Mouse (Mus musculus): Measurements from ENCODE around the gene Anapc16.

The Anapc16 gene

GRCm38 (mm10) chr10:60002673-60003212, at the start of gene Anapc16, which contains the start of gene Ascc1:
Anapc16 (minus strand) TSS chr10:60003135.
Ascc1 (plus strand) TSS chr10:60002805.
- DNase-seq (ENCODE audit: low spot score in 2 of 2): peak; percentile 96 to 97

GRCm38 (mm10) chr10:60050581-60050980, 47.6 kb upstream of the Anapc16 start:
- no peak for DNase-seq (ENCODE audit: low spot score in 2 of 2)

DNA sequence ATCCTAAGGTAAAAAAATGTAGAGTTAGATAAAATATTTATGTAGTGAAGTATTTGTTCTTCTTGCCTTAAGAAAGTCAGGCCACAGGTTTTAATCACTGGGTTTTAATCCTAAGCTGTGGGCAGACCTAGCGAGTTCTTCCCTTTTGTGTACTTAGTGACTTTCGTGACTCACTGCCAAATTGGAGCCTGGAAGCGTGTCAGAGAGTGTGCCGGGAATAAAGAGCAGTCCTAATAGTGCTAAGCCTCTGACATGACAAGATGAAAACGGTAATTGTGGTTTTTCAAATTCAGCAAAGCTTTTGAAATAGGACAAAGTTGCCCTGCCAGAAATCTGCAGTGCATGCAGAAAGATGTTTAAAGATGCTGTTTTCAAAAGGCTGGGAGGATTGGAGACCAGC, 43.8 kb upstream of the Anapc16 start:
- no peak for DNase-seq (ENCODE audit: low spot score in 2 of 2)

DNA sequence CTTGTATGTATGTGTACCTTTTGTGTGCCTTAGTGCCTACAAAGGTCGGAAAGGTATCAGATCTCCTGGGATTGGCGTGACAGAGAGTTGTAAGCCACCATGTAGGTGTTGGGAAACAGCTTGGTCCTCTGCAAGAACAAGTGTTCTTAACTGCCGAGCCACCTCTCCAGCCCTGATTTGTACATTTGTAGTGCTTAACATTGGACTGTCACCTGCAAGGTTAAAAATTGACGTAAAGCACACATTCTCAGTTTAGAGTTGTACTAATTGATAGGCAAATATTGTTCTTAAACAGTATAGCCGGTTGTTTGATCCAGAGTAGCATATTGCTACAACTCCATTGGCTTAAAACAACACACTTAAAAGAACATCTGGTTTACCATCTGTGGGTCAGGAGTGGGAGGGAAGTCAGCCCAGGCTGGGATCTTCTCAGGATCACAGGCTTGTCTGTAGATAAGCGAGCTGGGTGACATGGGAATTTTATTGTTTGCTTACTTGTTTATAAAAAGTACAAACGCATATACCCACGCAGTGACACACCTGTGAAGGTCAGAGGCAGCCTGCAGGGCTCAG, 39.5 kb upstream of the Anapc16 start:
- DNase-seq (ENCODE audit: low spot score in 2 of 2): no peak

DNA sequence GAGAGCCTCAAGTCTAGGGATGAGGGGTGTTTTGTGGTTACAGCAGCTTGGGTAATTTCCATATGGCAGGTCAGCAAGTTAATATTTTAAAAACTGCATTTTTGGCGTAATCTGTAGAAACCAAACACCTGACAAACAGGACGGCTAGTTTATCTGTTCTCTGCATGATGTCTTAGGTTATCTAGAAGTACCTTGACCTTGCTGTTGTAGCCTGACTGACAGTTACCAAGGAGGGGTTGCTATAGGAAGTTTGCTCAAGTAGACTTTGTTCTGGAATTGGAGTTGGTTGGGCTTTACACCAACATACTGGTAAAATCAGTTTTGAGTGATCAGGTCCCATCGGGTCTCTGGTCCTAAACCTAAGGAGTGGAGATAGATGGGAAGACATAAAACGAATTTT, 32.8 kb upstream of the Anapc16 start:
- no peak for DNase-seq (ENCODE audit: low spot score in 2 of 2)

DNA sequence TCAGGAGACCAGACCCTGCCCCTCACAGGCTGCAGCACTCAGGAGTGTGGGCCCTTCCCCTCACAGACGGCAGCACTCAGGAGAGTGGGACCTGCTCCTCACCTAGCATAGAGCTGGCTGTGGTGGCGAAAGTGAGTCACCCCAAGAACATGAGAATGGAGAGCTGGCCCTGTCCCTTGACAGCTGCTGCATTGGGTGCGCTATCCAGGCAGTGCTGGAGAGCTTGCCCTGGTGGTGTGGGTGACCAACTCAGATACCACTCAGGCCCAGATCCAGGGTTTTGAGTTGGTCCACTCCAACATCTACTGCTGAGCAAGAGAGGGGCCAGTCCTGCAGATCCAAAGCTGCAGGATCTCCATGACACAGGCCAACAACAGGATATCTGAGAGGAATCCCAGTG, 31.7 kb upstream of the Anapc16 start:
- DNase-seq (ENCODE audit: low spot score in 2 of 2): no peak

DNA sequence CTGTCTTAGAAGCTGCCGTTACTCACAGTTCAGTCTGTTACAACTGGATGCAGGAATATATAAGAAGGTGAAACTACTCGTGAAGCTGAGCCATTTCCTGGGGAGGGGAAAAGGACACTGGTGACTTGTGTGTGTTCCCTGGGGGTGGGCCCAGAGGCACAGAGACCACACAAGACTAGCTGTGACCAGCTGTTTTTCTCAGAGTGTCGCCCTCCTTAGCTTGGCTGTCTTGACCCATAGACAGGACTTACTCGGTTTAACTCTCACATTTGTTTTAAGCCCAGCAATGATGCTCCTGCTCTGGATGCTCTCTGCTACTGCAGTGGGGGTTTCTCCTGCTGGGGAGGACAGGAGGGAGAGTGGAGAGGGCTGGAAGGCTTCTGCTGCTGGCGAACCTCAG, 30.1 kb upstream of the Anapc16 start:
- no peak for DNase-seq (ENCODE audit: low spot score in 2 of 2)

DNA sequence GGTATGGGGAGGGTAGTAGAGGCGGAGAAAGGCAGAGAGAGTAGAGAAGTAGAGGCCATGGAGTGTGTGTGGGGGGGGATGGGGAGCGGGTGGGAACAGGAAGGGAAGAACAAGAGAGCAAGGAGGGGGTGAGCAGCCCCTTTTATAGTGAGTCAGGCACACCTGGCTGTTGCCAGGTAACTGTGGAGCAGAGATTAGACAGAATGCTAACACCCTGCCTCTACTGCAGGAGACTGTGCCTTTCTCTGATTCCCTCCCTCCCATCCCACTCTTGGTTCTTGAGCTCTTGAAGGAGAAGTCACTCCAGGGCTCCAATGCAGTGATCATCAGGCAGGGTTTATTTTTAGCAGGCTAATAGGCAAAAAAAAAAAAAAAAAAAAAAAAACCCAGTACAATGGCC, 29.7 kb upstream of the Anapc16 start:
- no peak for DNase-seq (ENCODE audit: low spot score in 2 of 2)

GRCm38 (mm10) chr10:60031985-60032384, 29.1 kb upstream of the Anapc16 start:
- no peak for DNase-seq (ENCODE audit: low spot score in 2 of 2)

DNA sequence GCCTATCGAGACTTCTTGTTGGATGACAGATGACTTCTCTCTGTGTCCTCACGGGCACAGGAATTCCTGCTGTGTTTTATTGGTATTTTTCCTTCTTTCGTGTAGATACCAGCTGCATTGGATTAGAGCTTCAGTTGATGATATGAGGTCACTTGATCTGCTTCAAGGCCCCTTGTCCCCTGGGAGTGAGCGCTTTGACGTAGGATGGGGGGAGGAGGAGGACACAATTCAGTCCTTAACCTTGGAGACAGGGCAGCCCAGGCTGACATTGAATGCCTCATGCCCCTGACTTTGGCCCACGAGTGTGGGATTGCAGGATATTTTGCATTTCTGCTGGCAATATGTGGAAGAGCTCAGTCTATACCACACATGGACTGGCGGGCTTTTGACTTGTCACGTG, 28.6 kb upstream of the Anapc16 start:
- DNase-seq (ENCODE audit: low spot score in 2 of 2): peak in 1 of 2 experiments; percentile 5

DNA sequence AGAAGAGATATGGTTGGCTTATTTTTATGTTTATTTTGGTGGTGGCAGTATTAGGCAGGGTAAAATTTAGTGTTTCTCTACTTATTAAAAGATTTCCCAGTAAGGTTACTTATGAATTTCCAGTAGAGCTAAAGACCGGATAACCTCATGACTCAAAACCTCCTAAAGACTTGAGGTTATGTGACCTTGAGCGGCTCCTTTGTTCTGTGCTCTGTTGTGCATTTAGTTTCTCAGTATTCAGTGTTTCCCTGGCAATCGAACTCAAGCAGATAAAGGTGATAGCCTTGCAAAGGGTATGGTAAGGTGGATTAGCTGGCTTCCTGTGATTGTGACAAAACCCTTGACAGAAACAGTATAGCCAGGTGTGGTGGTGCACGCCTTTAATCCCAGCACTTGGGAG, 26.5 kb upstream of the Anapc16 start:
- no peak for DNase-seq (ENCODE audit: low spot score in 2 of 2)

- no peak for DNase-seq (ENCODE audit: low spot score in 2 of 2)
Observed at GRCm38 (mm10) chr10:60028979-60029378, 26.0 kb upstream of the Anapc16 start.

DNA sequence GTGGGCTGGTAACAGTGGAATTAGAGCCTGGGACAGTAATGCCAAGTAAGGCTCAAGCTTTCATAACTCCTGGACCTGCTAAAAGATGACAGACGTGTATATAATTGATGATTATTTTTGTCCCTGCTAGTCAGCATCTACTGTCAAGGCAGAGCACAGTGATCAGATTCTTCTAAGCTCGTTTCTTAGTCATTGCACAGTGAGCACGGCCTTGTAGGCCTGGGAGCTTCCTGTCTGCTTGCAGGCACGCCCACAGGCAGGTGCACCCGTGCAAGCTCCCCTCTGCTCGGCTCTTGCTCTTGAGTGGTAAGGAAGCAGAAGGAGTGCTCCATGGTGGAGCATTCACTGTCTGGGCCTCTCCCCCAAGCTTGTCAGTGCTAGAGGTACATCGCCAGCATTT, 25.2 kb upstream of the Anapc16 start:
- DNase-seq (ENCODE audit: low spot score in 2 of 2): peak in 1 of 2 experiments; percentile 29

- DNase-seq (ENCODE audit: low spot score in 2 of 2): no peak
Observed at GRCm38 (mm10) chr10:60027619-60028084, 24.7 kb upstream of the Anapc16 start.

DNA sequence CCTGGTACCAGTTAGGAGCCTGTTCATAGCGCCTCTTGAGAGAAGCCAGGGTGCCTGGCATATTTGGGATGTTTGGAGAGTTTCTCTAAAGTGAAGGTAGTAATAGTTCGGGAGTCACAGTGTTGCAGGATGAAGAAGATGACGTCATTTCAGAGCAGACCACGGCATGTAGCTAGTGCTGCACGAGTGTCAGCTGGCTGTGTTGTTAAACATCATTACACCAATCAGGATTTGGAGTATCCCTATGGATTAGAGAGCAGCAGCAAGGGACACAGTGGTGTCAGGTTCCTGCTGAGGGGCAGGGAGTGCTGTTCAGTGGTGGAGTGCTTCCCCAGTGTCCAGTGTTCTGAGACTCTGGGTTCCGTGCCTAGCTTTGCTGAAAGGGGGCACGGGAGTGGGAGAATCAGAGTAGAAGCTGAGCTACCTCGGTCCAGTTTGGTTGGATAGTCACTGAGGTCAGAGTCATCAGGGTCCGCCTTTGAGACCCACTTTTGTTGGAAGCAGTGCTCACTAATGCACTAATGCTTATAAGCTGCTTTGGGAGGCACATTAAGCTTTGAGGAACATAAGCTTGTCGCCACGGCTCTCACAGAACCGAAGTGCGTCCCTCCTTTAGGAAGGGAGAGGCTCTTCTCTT, 23.9 kb upstream of the Anapc16 start:
- no peak for DNase-seq (ENCODE audit: low spot score in 2 of 2)

DNA sequence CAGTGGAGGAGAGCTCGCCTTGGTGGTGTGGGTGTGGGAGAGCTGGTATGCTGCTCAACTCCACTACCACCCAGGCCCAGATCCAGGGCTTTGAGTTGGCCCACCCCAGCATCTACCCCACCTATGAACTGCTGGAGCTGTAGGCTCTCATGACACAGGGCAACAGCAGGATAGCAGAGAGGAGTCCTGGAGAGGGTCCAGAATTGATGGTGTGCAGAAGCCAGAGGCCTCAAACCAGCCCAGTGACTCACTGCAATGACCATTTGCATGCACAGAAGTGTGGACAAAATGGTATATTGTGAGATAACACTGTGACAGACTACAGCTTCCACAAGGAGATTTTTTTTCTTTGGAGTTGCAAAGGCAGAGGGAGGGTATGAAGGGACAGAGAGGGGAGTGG, 20.8 kb upstream of the Anapc16 start:
- no peak for DNase-seq (ENCODE audit: low spot score in 2 of 2)

DNA sequence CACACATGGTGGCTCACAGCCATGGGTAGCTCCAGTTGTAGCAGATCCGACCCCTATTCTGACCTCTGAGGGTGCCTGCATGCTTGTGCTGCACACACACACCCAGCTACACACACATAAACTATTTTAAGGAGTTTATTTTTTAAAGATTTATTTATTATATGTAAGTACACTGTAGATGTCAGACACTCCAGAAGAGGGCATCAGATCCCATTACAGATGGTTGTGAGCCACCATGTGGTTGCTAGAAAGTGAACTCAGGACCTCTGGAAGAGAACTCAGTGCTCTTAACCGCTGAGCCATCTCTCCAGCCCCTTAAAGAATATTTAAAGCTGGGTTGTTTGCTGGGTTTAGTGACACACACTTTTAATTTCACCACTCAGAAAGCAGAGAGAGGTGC, 16.4 kb upstream of the Anapc16 start:
- DNase-seq (ENCODE audit: low spot score in 2 of 2): no peak

- DNase-seq (ENCODE audit: low spot score in 2 of 2): no peak
Observed at GRCm38 (mm10) chr10:60016223-60016622, 13.3 kb upstream of the Anapc16 start.

DNA sequence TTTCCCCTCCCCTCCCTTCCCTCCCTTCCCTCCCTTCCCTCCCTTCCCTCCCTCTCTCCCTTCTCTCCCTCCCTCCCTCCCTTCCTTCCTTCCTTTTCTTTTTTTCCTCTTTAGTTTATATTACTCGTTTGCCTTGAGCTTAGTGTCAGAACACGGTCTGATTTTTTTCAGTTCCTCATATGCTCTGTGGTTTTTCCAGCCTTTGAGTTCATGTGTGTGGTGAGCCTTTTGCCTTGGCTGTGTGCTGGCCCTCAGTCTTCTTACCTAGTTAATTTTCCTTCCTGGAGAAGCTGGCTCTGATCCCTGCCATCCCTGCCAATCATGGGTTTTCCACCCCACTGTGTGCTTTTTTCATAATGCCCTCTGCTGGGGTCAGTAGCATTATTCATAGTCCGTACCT, 6.2 kb upstream of the Anapc16 start:
- no peak for DNase-seq (ENCODE audit: low spot score in 2 of 2)

- peak; percentile 46 to 60 for DNase-seq (ENCODE audit: low spot score in 2 of 2)
Observed at GRCm38 (mm10) chr10:60005264-60005663, 2.3 kb upstream of the Anapc16 start.

GRCm38 (mm10) chr10:60003847-60004246, 912 bp upstream of the Anapc16 start:
- DNase-seq (ENCODE audit: low spot score in 2 of 2): no peak

DNA sequence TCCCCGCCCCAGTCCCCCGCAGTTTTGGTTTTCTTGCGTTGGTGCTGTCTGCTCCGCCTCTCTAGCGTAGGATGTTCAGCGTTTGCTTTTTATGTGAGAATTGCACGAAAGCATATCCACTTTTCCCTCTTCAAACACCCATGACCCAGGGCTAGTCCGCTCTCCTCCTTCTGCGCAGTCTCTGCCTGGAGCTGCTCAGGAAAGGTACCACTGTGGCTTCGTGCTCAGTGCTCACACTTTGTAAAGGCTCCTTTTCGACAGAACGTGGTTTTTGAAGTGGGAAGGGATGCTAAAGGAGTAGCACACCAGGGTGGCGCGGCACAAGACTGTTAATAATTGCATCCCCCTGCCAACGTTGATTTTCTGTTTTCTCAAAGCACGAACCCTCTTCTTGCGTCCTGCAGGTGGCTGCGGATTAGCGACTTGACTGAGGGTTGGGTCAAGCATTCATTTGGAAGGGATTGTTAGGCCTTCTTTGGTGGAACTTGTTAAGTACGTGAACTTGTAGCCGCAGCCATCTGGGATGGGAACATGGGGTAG, 348 bp upstream of the Anapc16 start:
- DNase-seq (ENCODE audit: low spot score in 2 of 2): no peak

- no peak for DNase-seq (ENCODE audit: low spot score in 2 of 2)
Observed at GRCm38 (mm10) chr10:60002203-60002602, 732 bp downstream of the Anapc16 start.

Measured in natural killer cell, adult 2 months (primary cell).